Mouse (Mus musculus): ENCODE results near the gene Nr2c2.

DNA sequence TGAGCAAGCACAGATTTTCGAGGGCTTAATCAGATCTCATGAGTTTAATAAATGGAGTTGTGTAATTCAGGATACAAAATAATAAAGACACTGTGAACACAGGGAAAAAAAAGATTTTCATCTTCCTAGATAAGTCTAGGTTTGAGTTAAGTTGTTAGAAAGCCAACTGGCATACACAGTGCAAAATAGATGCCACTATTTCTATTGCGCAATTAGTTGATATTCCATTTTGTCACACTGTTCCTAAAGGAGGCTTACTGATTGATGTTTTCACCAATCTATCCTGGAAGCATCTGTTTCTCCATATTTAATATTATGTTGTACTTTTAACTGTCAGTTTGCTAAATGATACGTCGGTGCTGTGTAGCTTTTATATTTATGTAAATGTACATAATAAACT, 54.7 kb downstream of the Nr2c2 start:
- no peak for TF ChIP-seq CTCF (IDR thresholded peaks at IDR 0.05; ENCODE audit: low read depth)
- no peak for TF ChIP-seq EP300 (IDR thresholded peaks at IDR 0.05; ENCODE audit: low read depth)
